Mouse (Mus musculus) limb, embryonic 13.5 days (tissue): ENCODE data around the gene Rnf180. TPM values are rescaled to one million over a fixed set of nuclear protein-coding genes. Genes with fewer than 3 reads are reported as not detected.

Experiments used
- ATAC-seq: fragments of 200-750 bp; cut with Nextera tagmentation; 2 replicates; pipeline ENCODE4 v1.8.0; 2017; ENCODE audit warnings: low read depth, moderate number of reproducible peaks, moderate TSS enrichment; ENCODE audit not compliant: low FRiP score
- H3K27ac ChIP-seq: fragments of 300-500 bp; sonication (generic); 2 replicates; pipeline ENCODE4 v1.5.1; 2015; ENCODE audit warnings: inconsistent platforms, mild to moderate bottlenecking, moderate library complexity
- H3K27me3 ChIP-seq: fragments of 300-500 bp; sonication (generic); 2 replicates; pipeline ENCODE4 v1.6.1; 2015; ENCODE audit warnings: mild to moderate bottlenecking, inconsistent platforms
- H3K36me3 ChIP-seq: fragments of 300-500 bp; sonication (generic); 2 replicates; pipeline ENCODE4 v1.6.1; 2015; ENCODE audit warnings: inconsistent platforms, mild to moderate bottlenecking, moderate library complexity
- H3K4me1 ChIP-seq: fragments of 300-500 bp; sonication (generic); 2 replicates; pipeline ENCODE4 v1.6.1; 2015; ENCODE audit warnings: inconsistent platforms
- H3K4me2 ChIP-seq: fragments of 300-500 bp; sonication (generic); replicated peaks from 2 replicates; pipeline ENCODE4 v1.6.1; 2015; ENCODE audit warnings: inconsistent platforms, mild to moderate bottlenecking, moderate library complexity
- H3K4me3 ChIP-seq: fragments of 300-500 bp; sonication (generic); 2 replicates; pipeline ENCODE4 v1.5.1; 2015; ENCODE audit warnings: moderate library complexity, mild to moderate bottlenecking, inconsistent platforms
- H3K9ac ChIP-seq: fragments of 300-500 bp; sonication (generic); 2 replicates; pipeline ENCODE4 v1.6.1; 2015; ENCODE audit warnings: mild to moderate bottlenecking, inconsistent platforms
- H3K9me3 ChIP-seq: fragments of 300-500 bp; sonication (generic); 2 replicates; pipeline ENCODE4 v1.6.1; 2016; ENCODE audit warnings: inconsistent platforms
- WGBS: fragments of 180-500 bp; shearing (Covaris S2); methylation state at CpG from one replicate; pipeline ENCODE4 v1.1.7; 2015; 5-methylcytosine and 5-hydroxymethylcytosine counted together
- polyA plus RNA-seq: library from polyadenylated mRNA; unstranded; fragments of >200 nt; fragmentation: Nextera tagmentation; extraction: Ambion mirVana; gene quantifications from 2 replicates; pipeline ENCODE4 v1.2.1, GENCODE M21; 2015

Rnf180 gene
- polyA plus RNA-seq, 1 experiment from 2014 or later, result 10.1 TPM

DNA sequence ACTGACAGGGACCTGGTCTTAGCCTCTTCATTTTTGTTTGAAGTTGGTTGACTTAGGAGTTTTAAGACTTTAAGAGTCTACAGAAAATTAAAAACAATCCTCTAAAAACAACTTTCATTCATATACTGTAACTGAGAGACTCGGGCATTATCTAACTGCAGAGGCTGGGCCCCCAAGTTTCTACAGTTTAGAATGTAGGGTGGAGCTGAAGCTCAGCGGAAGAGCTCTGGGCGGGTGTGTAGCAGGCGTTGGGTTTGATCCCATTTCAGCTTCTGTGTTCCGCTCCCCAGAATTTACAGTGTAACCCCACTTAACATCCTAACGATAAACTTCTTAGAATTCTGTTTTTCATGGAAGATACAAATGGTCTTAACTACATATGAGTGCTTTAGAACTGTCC is 183.0 kb downstream of the Rnf180 start:
- WGBS, result 91% methylated on average over 6 of the region's 6 CpGs
- no peak for ATAC-seq
- H3K4me1 ChIP-seq, result no peaks in the 10 kb centered on the region
- H3K9ac ChIP-seq, result no peak overlapping the region
- no peaks in the 10 kb centered on the region for H3K27me3 ChIP-seq
- no peak overlapping the region for H3K4me2 ChIP-seq
- H3K4me3 ChIP-seq, result no peak overlapping the region
- H3K9me3 ChIP-seq, result no peaks in the 10 kb centered on the region
- H3K27ac ChIP-seq, result no peak overlapping the region
- no peaks in the 10 kb centered on the region for H3K36me3 ChIP-seq

DNA sequence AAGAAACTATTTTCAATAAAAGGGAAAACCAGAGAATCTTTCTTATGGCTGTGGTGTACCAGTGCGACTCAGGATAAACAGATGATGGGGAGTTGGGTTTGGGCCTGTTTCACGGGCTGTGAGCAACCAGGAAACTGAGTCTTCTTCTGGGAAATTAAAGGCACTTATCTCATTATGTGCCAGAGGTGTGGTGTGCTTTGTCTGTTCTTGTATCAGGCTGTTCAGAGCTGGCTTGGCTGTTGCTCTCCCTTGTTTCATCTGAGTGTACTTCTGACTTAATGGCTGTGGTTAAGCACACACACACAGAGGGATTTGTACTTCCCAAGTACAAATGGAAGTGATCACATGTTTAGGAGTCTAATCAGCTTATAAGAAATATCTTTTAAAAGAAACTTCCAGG is 190.2 kb downstream of the Rnf180 start:
- H3K36me3 ChIP-seq, result no peaks in the 10 kb centered on the region
- no peak for ATAC-seq
- no peaks in the 10 kb centered on the region for H3K27me3 ChIP-seq
- no peak overlapping the region for H3K4me2 ChIP-seq
- WGBS, result 77% methylated on average over 2 of the region's 2 CpGs
- no peaks in the 10 kb centered on the region for H3K9me3 ChIP-seq
- no peak overlapping the region for H3K9ac ChIP-seq
- H3K4me1 ChIP-seq, result no peaks in the 10 kb centered on the region
- H3K27ac ChIP-seq, result no peak overlapping the region
- H3K4me3 ChIP-seq, result no peak overlapping the region

DNA sequence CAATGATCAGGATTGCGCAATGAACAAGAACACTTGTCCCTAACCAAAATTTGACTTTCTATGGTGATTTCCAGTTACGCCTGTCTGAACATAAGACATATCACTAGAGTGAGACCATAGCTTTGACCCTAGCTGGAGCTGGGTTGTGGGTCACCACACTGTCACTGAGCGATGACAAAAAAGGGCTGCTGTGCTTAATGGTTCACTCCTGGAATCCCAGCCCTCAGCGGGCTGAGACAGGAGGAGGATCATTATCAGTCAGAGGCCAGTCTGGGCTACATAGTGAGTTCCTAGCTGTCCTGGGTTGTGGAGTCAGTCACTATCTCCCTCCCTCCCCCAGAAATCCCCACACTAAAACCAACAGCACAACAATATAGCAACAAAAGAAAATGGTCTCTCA is 193.9 kb downstream of the Rnf180 start:
- ATAC-seq, result no peak
- no peak overlapping the region for H3K9ac ChIP-seq
- WGBS, result 83% methylated on average over 4 of the region's 4 CpGs
- no peaks in the 10 kb centered on the region for H3K27me3 ChIP-seq
- H3K36me3 ChIP-seq, result no peaks in the 10 kb centered on the region
- no peaks in the 10 kb centered on the region for H3K9me3 ChIP-seq
- no peak overlapping the region for H3K4me3 ChIP-seq
- no peaks in the 10 kb centered on the region for H3K4me1 ChIP-seq
- H3K4me2 ChIP-seq, result no peak overlapping the region
- no peak overlapping the region for H3K27ac ChIP-seq

DNA sequence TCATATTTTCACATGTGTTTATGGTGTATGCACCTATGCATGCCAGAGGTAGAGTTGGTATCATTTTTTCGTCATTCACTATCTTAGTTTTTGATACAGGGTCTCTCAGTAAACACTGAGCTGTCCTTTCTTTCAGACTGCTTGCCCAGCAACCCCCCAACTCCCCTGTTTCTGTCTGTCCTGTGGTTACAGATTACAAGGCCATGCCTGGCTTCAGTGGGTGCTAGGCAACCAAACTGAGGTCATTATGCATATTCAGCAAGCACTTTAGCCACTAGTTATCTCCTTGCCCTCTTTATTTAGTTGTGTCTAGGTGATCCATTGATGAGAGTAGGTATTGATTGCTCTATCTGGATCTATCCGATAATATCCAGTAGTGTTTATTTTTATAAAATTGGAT is 198.3 kb downstream of the Rnf180 start:
- Histone ChIP-seq H3K27ac (no peak overlapping the region), H3K9me3 (no peaks in the 10 kb centered on the region), H3K4me1 (no peaks in the 10 kb centered on the region), H3K4me2 (no peak overlapping the region), H3K9ac (no peak overlapping the region), H3K27me3 (no peaks in the 10 kb centered on the region), H3K36me3 (no peaks in the 10 kb centered on the region), H3K4me3 (no peak overlapping the region)
- 87% methylated on average over 2 of the region's 2 CpGs for WGBS
- no peak for ATAC-seq

DNA sequence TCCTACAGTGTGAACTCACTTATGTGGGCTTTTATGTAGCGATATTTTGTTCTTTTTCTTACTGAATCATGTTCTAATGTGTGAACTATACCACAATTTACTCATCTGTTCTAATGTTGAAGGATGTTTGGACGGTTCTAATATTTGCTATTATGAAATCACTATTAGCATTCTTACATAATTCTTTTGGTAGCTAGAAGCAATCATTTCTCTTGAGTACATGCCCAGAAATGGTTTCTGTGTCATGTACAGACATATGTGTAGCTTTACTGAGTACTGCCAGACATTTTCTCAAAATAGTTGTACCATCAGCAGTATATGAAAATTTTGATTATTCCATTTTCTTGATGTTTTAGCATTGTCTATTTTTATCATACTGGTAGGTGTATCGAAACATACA is 205.3 kb downstream of the Rnf180 start:
- 92% methylated on average over 3 of the region's 3 CpGs for WGBS
- Histone ChIP-seq H3K27me3 (no peaks in the 10 kb centered on the region), H3K4me3 (no peak overlapping the region), H3K4me1 (no peaks in the 10 kb centered on the region), H3K36me3 (no peaks in the 10 kb centered on the region), H3K4me2 (no peak overlapping the region), H3K27ac (no peak overlapping the region), H3K9me3 (no peaks in the 10 kb centered on the region), H3K9ac (no peak overlapping the region)
- ATAC-seq, result no peak

DNA sequence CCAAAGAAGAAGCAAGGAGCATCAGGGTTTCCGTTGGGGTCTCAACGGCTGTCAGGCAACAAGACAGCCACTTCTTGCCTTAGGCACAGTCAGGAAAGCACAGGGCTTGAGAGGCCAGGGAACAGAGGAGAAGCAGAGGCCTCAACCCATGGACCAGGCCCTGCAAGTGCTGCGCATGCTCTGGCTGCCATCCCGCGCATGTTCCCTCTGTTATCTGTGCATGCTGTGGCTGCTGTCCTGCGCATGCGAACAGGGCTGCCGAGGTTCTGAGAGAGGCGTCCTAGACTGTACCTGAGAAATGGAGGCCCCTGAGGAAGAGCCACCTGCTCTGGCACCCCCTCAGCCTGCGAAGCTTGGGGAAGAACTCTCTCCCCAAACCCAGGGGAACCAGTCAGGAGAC is 212.8 kb downstream of the Rnf180 start, which contains the start of gene 4933425L06Rik:
Gene 4933425L06Rik, plus strand, starts transcription at position 261 of the 400 bp plus-strand sequence.
- H3K4me2 ChIP-seq, result no peak within 1 kb of the TSS
- H3K27ac ChIP-seq, result no peak within 1 kb of the TSS
- WGBS, result 89% methylated on average over 10 of the region's 10 CpGs
- H3K36me3 ChIP-seq, result no peaks in the 10 kb centered on the region
- no peak within 1 kb of the TSS for H3K4me3 ChIP-seq
- H3K9ac ChIP-seq, result no peak within 1 kb of the TSS
- H3K27me3 ChIP-seq, result no peaks in the 10 kb centered on the region
- ATAC-seq, result no peak
- 0 out of 2 replicates have a peak, but pooled peaks cover 5% of the 10 kb centered on the region for H3K4me1 ChIP-seq
- H3K9me3 ChIP-seq, result no peaks in the 10 kb centered on the region

Other genes with a start within 250 kb of the Rnf180 start
- 2.0 and 2.1 TPM in 2 replicates for gene Rgs7bp, start 239.9 kb downstream of the Rnf180 start, polyA plus RNA-seq
- gene 4933425L06Rik, start 212.7 kb downstream of the Rnf180 start, polyA plus RNA-seq, result not detected in 2 replicates
- gene Htr1a, start 148.8 kb upstream of the Rnf180 start, polyA plus RNA-seq, result 0.14 and 0.20 TPM in 2 replicates